Mouse (Mus musculus): ENCODE data around the gene Sptbn4.

Gene Sptbn4

DNA sequence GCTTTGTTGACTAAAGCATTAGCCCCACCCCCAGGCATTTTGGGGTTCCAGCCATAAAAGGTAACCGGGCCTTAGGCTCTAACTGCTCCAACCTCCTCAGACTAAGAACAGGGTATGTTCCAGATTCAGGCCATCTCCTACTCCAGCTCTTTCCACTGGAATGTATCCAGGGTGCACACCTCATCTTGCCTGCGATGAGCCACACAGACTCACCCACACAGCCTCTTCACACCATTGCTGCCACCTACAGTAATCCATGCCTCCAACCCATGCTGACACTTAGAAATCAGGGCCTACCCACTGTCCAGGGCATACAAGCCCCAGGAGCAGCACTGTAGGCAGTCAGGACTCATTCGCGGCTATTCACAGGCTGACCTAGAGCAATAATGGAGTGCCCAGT is 108.4 kb downstream of the Sptbn4 start:
- DNase-seq, result no peak

DNA sequence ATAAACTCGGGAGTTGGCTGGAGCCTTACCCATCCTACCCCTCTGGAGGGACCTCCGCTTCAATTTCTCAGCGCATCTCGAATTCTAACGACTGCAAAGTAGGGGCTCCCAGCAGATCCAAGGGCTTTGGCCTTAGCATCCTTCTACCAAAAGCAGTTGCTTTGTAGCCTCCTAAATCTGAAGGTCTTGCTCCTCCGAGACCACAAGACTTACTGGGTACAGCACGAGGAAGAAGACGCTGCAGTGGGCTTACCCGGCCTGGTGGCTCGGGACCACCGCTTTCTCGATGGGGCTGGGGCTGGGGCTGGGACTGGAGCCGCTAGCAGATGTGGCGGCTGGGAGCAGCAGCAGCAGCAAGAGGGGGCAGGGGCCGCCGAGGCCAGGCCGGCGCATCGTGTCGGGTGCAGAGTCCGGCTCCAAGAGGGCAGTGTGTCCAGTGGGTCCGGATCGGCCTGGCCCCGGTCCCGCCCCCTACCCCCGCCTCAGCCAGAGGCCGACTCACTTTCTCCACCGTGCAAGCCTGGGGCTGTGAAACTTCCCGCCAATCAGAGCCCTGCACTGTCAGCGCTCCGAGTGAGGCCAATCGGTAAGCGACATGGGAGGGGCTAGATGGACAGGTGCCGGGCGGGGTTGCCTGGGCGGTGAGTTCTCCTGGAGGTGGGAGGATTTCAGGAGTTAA is 110.2 kb downstream of the Sptbn4 start, which contains the start of gene Ltbp4:
Ltbp4 (minus strand) TSS at position 518 of the 679 bp plus-strand sequence.
- peak; percentile 86 for DNase-seq

GRCm38 (mm10) chr7:27335928-27336823 is 111.3 kb downstream of the Sptbn4 start:
- DNase-seq, result peak; percentile 93

- DNase-seq, result no peak
Observed at GRCm38 (mm10) chr7:27335011-27335720, 112.3 kb downstream of the Sptbn4 start.

- DNase-seq, result no peak
Observed at GRCm38 (mm10) chr7:27334405-27334911, 113.0 kb downstream of the Sptbn4 start.

DNA sequence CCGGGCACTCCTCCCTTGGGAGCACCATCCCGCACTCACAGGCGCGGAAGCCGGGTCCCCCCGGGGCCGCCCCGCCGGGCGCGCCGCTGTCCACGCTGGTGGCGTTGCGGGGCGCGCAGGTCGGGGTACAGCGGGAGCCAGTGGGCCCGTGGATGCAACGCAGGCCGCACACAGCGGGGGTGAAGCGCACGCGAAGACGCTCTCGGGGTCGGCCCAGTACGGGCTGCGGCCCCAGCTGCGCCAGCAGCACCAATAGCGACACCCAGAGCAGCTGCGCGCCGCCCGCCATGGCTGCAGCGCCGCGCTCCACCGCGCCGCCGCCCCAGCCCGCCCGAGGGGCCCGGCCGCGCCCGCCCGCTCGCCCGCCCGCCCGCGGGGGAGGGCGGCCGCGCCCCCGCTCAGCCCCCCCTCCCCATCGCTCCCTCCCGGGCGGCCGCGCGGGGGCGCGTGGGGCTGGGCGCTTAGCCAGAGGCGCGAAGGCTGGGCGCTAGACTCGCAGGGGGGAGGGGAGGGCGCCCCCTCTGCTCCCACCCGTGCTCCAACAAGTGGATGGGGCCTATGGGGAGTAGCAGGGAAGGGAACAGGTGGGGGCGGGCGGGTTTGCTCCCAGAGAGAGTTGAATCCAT is 114.1 kb downstream of the Sptbn4 start:
- DNase-seq, result peak; percentile 64

DNA sequence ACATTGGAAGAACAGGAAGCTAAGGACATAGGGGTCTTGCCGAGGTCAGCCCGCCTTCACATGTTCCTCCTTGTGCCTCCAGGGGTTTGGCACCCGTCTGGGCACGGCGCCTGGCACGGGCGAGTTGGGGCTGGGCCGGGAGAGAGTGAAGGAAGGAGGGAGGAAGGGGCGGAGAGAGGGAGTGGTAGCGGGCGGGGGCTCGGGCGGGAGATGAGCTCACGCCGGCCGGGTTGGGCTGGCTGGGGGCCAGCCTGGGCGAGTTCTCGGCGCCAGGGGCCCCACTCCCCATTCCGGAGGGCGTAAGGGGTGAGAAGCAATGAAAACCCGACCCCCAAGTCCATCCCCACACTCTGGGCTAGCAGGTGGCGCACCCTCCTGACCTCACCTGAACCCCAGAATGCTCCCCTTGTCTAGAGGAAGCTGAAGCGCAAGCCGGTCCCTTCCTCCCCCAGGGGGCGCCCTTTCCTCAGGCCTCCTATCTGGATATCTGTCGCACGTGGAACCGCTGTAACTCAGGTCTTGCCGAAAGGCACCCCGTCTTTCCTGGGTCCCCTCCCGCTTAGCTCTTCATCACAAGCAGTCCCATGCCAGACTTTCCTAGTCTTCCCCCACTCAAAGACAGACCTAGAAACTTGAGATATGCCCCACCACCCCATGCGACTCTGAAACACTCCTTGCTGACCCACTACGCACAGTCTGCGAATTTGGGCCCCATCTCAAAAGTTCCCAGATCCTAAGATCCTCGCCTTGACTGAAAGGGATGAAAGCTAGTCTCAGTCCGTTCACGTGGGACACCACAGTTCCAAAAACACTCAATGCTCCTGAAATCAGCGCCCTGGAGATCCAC is 114.9 kb downstream of the Sptbn4 start:
- DNase-seq, result peak; percentile 85

GRCm38 (mm10) chr7:27331854-27332253 is 115.6 kb downstream of the Sptbn4 start:
- DNase-seq, result no peak

DNA sequence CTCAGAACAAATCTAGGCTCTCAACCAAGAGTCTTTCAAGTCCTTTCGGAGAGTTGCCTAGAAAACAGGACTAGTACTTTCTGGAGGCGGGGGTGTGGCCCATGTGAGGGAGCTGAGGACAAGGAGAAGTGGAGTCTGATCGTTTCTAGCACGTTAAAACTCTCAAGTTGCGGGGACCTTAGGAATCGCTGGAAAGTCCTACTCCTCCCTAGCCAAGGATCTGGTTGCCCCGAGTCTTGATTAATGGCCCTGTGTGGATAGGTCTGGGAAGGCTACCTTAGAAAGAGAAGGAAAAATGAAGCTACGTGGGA is 116.0 kb downstream of the Sptbn4 start:
- no peak for DNase-seq

DNA sequence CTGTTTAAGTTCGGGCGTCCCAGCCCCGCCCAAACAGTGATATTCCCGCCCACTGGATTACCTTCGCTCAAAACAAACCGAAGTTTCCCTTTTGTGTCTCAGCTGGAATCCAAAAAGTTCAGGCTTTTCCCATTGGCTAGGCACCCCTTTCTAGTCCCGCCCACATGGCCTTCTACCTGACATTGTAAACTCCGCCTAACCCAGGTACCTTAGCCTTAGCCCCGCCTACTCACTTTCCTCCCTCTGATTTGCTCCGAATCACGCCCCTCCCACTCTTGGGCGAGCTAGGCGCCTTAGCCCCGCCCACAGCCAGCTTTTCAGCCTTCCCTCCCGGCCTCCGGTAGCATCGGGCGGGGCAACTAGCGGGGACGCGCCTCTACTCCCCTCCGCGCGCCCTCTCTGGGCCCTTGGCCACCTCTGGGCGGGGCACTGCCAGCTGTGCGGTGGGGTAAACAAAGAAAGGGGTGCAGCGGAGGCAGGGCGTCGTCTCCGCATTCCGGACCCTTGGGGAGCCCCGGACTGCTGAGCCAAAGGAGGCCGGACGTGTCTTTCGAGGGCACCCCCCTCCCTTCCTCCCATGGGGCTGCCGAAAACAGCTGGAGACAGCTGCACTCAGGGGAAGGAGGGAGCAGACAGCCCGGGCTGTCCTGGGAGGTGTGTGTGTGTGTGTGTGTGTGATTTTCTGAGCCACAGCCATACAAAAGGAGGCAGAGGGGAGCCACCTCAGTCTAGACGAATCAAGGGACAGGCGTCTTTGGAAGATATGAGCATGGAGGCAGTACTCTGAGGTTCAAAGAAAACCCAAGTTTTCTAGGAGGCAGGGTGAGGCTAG is 116.6 kb downstream of the Sptbn4 start:
- DNase-seq, result peak; percentile 92

DNA sequence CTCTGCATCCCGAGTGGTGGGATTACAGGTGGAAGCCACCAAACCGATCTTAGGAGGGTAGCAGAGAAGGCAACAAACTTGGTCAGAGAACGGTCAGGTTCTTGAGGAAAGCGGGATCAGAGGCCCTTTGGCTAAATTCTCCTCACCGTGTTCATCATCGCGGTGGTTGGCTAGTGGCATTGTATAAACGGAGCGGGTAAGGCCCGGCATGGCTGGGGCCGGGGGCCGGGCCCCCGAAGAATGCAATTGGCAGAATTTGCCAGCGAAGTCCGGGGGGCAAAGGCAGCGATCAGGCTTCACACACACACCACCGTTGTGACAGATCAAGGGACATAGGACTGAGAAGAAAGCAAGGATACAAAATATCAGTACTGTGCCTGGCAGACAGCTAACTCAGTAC is 117.5 kb downstream of the Sptbn4 start:
- no peak for DNase-seq

GRCm38 (mm10) chr7:27329326-27329947 is 118.0 kb downstream of the Sptbn4 start:
- DNase-seq, result peak; percentile 91

DNA sequence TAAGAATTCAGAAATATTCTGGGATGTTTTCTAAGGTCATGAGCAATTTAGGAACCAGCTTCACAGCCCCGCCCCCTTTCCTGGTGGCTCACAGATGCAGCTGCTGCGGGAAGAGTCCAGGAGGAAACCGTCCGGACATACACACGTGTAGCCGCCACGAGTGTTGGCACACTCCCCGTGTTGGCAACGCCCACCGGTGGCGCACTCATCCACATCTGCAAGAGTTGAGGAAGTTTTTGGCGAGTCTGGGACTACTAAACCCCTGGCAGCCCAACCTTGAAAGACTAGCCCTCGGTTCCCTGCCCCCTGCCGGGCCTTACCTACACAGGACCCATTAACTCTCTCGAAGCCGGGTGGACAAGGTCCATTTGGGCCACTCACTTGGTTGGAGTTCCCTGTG is 118.8 kb downstream of the Sptbn4 start:
- no peak for DNase-seq

GRCm38 (mm10) chr7:27328161-27328560 is 119.3 kb downstream of the Sptbn4 start:
- no peak for DNase-seq

DNA sequence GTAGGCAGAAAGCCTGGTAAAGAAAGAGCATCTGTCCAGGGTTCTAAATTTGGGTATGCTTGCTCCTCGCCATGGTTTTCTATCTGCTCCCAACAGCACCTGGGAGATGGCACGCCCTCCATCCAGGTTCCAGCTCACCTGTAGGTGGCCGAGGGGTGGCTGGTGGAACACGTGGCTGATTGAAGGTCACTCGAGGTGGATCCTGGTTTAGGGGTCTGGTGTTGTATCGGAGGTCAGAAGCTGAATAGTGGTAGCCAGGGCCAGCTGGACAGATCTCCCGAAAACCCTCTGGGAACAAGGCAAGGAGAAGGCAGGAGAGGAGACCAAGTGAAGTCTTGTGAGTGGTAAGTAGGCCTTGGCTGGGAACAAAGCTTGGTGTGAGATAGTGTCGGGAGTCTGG is 120.0 kb downstream of the Sptbn4 start:
- no peak for DNase-seq

DNA sequence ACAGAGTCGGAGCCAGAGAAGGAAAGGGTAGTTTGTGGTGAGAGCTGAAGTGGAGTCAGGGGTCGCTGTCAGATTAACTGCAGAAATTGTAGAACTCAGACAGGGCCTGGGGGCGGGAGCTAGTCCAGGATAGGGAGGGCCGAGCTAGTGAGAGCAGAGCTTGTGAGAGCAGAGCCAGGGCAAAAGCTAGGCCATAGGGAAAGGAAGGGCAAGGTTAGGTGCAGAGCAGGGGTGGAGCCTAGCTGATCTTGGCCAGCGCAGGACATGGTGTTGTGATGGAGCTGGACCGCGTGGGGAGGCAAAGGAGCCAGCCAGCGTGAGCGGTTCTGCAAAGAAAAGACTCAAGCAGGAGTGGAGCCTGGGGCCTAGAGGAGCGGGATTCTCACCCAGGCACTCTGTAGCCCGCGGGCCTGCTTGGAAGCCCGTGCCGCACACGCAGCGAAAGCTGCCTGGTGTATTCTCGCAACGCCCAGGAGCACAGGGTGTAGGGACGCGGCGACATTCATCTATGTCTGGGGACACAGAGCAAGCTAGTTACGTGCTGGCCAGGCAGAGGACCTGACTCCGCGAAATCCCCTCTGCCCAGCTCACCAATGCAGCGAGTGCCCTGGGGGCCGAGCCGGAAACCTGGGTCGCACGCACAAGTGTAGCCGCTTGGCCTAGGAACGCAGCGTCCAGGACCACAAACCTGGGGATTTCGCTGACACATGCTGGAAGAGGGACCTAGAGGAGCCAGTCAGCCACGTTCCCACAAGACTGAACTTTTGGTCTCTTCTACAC is 121.2 kb downstream of the Sptbn4 start:
- DNase-seq, result peak; percentile 35

DNA sequence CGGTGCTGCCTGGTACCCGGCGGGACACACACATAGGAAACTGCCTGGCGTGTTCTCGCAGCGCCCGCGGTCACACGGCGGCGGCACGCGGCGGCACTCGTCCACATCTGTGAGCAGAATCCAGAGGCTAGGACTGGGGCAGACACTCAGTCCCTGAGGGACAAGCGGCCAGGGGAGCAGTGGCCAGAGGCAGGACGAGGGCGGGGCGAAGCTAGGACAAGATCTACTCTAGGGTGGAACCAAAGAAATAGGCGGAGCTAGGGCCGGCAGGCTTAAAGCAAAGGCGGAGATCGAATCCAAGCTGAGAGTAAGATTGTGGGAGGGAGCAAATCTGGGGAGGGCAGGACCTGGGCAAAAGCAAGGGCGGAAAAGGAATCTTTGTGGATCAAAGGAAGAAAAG is 121.8 kb downstream of the Sptbn4 start:
- DNase-seq, result peak; percentile 79

GRCm38 (mm10) chr7:27324928-27325327 is 122.6 kb downstream of the Sptbn4 start:
- no peak for DNase-seq

GRCm38 (mm10) chr7:27324161-27324560 is 123.3 kb downstream of the Sptbn4 start:
- no peak for DNase-seq

DNA sequence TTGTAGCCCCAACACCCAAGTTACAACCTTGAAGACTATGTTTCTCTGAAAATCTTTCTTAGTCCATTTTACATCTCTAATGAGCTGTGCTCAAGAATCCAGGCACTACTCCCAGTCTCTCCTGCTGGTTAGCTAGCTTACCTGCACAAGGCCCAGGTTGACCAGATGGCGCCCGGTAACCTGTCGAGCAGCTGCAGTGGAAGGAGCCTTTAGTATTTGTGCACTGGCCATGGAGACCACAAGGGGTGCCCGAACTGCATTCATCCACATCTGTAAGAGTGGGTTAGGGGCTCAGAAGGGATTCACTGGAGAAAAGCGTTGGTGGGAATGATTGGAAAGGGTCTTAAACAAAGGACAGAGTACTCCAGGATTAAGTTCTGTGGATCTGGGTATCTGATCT is 124.5 kb downstream of the Sptbn4 start:
- DNase-seq, result no peak
